Mouse (Mus musculus): ENCODE data around the gene Hspb7. TPM values are rescaled to one million over a fixed set of nuclear protein-coding genes. Genes with fewer than 3 reads are reported as not detected.

Hspb7 gene
- polyA plus RNA-seq, 1 experiment from 2014 or later = 2.4 TPM

Other genes starting within 250 kb of the Hspb7 start
- 5.8 TPM in 2 replicates for gene Rsg1, start 206.8 kb upstream of the Hspb7 start, polyA plus RNA-seq (2015; fragmentation: Nextera tagmentation; extraction: Ambion mirVana)
- gene Arhgef19, start 181.3 kb upstream of the Hspb7 start, polyA plus RNA-seq (2015; fragmentation: Nextera tagmentation; extraction: Ambion mirVana) = 20.9 and 24.3 TPM in 2 replicates
- 5.9 and 7.3 TPM in 2 replicates for gene Epha2, start 119.5 kb upstream of the Hspb7 start, polyA plus RNA-seq (2015; fragmentation: Nextera tagmentation; extraction: Ambion mirVana)
- gene Fam131c, start 52.6 kb upstream of the Hspb7 start, polyA plus RNA-seq (2015; fragmentation: Nextera tagmentation; extraction: Ambion mirVana) = 2.8 and 3.9 TPM in 2 replicates
- gene Clcnka, start 22.1 kb upstream of the Hspb7 start, polyA plus RNA-seq (2015; fragmentation: Nextera tagmentation; extraction: Ambion mirVana) = 0.21 and 0.35 TPM in 2 replicates
- gene Clcnkb, start 4.8 kb upstream of the Hspb7 start, polyA plus RNA-seq (2015; fragmentation: Nextera tagmentation; extraction: Ambion mirVana) = 0.14 TPM in 1 of 2 replicates, not detected in the other
- not detected in 2 replicates for gene Srarp, start 15.3 kb downstream of the Hspb7 start, polyA plus RNA-seq (2015; fragmentation: Nextera tagmentation; extraction: Ambion mirVana)
- 27.5 and 30.9 TPM in 2 replicates for gene Zbtb17, start 23.9 kb downstream of the Hspb7 start, polyA plus RNA-seq (2015; fragmentation: Nextera tagmentation; extraction: Ambion mirVana)
- gene Spen, start 117.8 kb downstream of the Hspb7 start, polyA plus RNA-seq (2015; fragmentation: Nextera tagmentation; extraction: Ambion mirVana) = 8.4 and 10.4 TPM in 2 replicates
- gene Fblim1, start 185.3 kb downstream of the Hspb7 start, polyA plus RNA-seq (2015; fragmentation: Nextera tagmentation; extraction: Ambion mirVana) = 71.1 and 77.2 TPM in 2 replicates
- 4.0 and 6.1 TPM in 2 replicates for gene Tmem82, start 197.9 kb downstream of the Hspb7 start, polyA plus RNA-seq (2015; fragmentation: Nextera tagmentation; extraction: Ambion mirVana)
- 0.71 and 0.76 TPM in 2 replicates for gene Slc25a34, start 203.0 kb downstream of the Hspb7 start, polyA plus RNA-seq (2015; fragmentation: Nextera tagmentation; extraction: Ambion mirVana)
- gene Plekhm2, start 244.1 kb downstream of the Hspb7 start, polyA plus RNA-seq (2015; fragmentation: Nextera tagmentation; extraction: Ambion mirVana) = 6.2 and 6.9 TPM in 2 replicates

All from stomach, embryonic 15.5 days (tissue).